Mouse (Mus musculus): Measurements from ENCODE around the gene Spi1.
A peak's percentile ranks its signal among the peaks of the same experiment; 100 is the strongest.
"Not testable (repeated sequence)": the region's sequence is repeated elsewhere in the genome, so short reads cannot be mapped to it uniquely, and the experiment has no call there.

Spi1 gene

GRCm38 (mm10) chr2:91096524-91096923 is 14.3 kb downstream of the Spi1 start:
- no peak for DNase-seq (ENCODE audit: low spot score)

- DNase-seq (ENCODE audit: low spot score) = no peak
Measured at GRCm38 (mm10) chr2:91097015-91097414, 14.8 kb downstream of the Spi1 start.

GRCm38 (mm10) chr2:91098156-91098555 is 16.0 kb downstream of the Spi1 start:
- DNase-seq (ENCODE audit: low spot score) = no peak

- DNase-seq (ENCODE audit: low spot score) = peak; percentile 91
Measured at GRCm38 (mm10) chr2:91101124-91101740, 19.0 kb downstream of the Spi1 start.

- DNase-seq (ENCODE audit: low spot score) = no peak
Measured at GRCm38 (mm10) chr2:91108156-91108555, 26.0 kb downstream of the Spi1 start.

DNA sequence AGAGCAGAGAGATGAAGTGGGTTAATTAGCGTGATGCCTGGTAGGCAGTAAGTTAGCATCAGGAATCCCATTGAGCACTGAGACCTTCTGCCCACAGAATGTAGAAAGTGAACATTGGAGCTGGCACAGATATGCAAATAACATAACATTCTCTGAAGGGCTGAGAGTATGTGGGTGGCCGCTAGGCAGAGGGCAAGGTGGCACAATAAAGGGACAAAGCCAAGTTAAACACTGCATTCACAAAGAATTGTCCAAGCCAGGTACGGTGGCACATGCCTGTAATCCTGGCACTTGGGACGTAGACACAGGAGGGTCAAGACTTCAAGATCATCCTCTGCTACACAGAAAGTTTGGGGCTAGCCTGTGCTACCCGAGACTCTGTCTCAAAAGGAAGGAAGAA is 27.1 kb downstream of the Spi1 start:
- no peak for DNase-seq (ENCODE audit: low spot score)

DNA sequence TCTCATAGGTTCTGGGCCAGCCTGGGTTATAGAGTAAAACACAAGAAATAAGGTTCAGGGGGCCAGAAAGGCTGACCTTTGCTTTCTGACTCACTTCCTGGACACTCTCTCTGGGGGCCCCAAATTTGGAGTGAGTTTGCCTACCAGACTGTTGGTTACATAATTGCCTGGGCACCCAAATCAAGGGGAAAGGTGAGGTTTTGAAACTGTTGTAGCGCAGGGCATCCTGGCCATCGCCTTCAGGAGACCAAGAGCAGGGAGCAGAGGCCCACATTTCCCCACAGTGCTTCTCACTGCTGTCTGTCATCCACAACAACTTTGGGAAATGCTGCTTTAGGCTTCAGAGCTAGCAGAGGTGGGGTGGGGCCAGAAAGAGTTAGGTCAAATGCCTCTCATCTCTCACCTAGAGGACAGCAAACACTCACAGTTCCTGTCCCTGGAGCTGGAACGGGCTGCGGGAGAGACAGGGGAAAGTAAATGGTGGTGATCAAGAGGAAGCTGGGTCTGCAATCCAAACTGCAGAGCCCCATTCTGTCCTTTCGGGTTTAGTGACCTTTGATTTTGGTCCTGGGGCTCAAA is 27.7 kb downstream of the Spi1 start:
- DNase-seq (ENCODE audit: low spot score) = no peak

DNA sequence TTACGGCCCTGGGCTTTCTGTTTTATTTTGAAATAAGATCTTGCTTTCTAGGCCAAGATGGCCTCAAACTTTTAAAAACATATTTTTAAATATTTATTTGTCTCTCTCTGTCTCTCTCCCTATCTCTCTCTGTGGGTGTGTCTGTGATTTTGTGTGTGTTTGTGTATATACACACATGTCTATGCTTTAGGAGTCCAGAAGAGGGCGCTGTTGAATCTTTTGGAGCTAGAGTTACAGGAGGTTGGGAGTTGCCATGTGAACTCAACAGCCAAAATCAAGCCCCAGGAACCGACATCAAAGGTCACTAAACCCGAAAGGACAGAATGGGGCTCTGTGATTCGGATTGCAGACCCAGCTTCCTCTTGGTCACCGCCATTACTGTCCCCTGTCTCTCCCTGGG is 28.2 kb downstream of the Spi1 start:
- DNase-seq (ENCODE audit: low spot score) = no peak

DNA sequence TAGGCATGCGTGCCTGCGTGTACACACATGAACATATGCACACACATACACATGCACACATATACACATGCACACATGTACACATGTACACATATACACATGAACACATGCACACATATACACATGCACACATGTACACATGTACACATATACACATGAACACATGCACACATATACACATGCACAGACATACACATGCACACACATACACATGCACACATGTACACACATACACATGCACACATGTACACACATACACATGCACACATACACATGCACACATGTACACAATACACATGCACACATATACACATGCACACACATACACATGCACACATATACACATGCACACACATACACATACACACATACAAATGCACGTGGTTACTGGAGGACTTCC is 29.6 kb downstream of the Spi1 start:
- not testable (repeated sequence) for DNase-seq (ENCODE audit: low spot score)

GRCm38 (mm10) chr2:91112491-91112890 is 30.3 kb downstream of the Spi1 start:
- no peak for DNase-seq (ENCODE audit: low spot score)

DNA sequence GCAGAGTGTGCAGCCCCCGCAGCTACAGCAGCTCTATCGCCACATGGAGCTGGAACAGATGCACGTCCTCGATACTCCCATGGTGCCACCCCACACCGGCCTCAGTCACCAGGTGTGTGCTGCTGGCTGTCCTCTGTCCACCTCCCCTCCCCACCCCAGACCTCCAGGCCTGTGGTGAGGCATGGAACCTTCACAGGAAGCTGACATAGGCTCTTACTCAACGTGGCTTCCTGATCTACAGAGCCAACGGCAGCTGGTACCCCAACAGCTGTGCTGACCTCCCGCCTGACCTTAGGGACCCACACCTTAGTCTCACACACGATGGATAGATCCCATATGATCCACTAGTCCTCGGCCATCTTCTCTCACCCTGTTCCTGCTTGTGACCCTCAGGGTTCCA is 31.1 kb downstream of the Spi1 start:
- DNase-seq (ENCODE audit: low spot score) = no peak

DNA sequence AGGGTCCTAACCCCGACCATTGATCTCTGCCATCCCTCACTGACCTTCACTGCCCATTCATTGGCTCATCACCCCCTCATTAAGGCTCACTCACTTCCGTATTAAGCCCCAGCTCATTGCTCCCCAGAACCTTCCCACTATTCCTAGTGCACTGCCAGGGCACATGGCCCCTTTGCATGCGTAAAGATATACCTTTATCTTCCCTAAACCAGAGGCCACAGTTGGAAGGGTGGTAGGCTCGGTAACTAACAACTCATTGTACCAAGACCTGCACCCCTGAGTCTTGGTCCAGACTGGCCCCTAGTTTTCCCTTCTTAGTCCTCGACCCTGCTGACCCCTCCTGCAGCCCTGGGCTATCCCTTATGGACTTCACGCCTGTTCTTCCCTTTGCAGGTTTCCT is 31.7 kb downstream of the Spi1 start:
- no peak for DNase-seq (ENCODE audit: low spot score)

GRCm38 (mm10) chr2:91114781-91115577 is 32.8 kb downstream of the Spi1 start:
- DNase-seq (ENCODE audit: low spot score) = peak; percentile 97

DNA sequence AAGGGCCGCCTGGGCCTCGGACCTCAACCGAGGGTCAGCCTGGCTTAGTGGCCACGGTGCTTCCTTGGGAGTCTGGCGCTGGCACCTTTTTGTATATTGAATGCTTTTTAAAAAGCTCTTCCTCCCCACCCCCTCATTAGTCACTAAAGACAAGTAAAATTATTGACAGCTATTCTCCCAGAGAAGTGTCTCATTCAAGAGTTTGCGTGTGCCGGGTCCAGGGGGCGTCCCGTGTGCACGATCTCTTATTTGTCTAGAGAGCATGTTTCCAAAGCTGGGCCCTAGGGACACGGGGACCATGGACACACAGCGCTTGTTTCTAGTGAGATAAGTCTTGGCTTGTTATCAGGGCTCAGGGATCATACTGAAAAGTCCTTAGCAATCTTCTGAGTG is 33.4 kb downstream of the Spi1 start:
- DNase-seq (ENCODE audit: low spot score) = peak; percentile 34

GRCm38 (mm10) chr2:91116842-91117241 is 34.7 kb downstream of the Spi1 start:
- DNase-seq (ENCODE audit: low spot score) = no peak

- DNase-seq (ENCODE audit: low spot score) = no peak
Measured at GRCm38 (mm10) chr2:91117585-91118275, 35.5 kb downstream of the Spi1 start, which contains the start of gene Mybpc3. Mybpc3 (plus strand) TSS chr2:91118144.

DNA sequence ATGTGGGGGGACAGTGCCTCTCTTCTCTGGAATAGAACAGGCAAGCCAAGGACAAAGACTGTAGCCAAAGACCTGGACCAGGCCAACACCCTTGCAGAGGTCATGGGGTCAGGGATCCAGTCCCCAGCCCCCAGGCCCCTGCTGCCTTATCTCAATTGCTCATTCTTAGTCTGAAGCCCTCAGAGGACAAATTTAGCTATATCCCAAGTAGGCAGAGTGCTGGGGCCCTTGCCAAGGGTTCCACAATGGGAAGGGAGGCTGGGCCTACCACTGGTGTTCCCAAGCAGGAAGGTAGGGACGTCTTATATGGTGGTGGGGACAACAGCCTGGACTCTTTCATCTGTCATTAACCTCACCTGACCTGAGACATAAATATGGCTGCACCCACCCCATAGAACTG is 36.5 kb downstream of the Spi1 start:
- no peak for DNase-seq (ENCODE audit: low spot score)

DNA sequence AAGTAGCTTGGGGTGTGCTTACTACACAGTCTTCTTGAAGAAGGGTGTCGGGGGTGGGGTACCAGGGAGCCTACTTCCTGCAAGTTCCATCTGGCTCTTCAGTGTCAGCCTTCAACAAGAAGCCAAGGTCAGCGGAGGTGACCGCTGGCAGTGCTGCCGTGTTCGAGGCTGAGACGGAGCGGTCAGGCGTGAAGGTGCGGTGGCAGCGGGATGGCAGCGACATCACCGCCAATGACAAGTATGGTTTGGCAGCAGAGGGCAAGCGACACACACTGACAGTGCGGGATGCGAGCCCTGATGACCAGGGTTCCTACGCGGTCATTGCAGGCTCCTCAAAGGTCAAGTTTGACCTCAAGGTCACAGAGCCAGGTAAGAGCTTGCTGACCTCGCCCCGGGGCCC is 36.9 kb downstream of the Spi1 start:
- no peak for DNase-seq (ENCODE audit: low spot score)

DNA sequence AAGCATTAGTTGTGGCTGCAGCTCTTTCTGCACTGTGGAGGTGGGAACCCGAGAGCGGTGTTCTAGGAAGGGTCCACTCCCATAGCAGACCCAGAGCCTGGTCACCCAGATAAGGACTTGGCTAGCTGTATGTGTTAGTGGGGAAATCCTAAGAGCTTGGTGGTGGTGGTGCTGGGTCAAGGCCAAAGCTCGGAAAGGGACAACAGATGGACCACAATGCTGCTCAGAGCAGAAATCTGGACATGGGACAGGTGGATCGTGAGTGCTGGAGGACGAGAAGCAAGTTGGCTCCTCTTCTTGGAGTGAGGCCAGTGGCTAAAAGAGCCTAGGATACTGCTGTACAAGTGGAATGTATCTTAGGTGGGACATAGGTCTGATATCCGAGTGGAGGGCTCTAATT is 37.4 kb downstream of the Spi1 start:
- no peak for DNase-seq (ENCODE audit: low spot score)

GRCm38 (mm10) chr2:91120261-91120671 is 38.1 kb downstream of the Spi1 start:
- DNase-seq (ENCODE audit: low spot score) = no peak

DNA sequence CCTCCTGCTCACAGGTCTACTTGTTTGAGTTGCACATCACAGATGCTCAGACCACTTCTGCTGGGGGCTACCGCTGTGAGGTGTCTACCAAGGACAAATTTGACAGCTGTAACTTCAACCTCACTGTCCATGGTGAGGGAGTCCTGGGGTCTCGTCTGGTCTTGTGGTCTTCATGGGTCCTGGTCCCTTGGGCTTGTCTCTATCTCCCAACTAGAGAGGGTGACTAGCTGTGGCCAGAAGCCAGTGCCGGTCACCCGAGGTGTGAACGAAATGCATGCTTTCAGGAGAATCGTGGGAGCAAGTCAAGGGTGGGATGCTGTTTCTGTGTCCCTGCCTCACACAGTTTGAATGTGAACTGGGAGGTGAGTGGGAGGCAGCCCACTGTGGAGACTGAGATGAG is 38.8 kb downstream of the Spi1 start:
- no peak for DNase-seq (ENCODE audit: low spot score)

- DNase-seq (ENCODE audit: low spot score) = no peak
Measured at GRCm38 (mm10) chr2:91121497-91121896, 39.3 kb downstream of the Spi1 start.

- no peak for DNase-seq (ENCODE audit: low spot score)
Measured at GRCm38 (mm10) chr2:91123521-91123920, 41.3 kb downstream of the Spi1 start.
